Mouse (Mus musculus) olfactory bulb, adult 2 months (tissue): ENCODE measurements around the gene Fam161a.

Source experiments
- CTCF ChIP-seq: fragments of 200-500 bp; IDR thresholded peaks from 2 replicates; pipeline ENCODE4 v1.5.1; 2012; ENCODE audit warnings: low read depth, mild to moderate bottlenecking, low read length, moderate library complexity; ENCODE audit not compliant: insufficient read depth
- POLR2A ChIP-seq: fragments of 200-500 bp; IDR thresholded peaks from 2 replicates; pipeline ENCODE4 v1.6.1; 2012; ENCODE audit warnings: mild to moderate bottlenecking, low read depth, low read length, moderate library complexity; ENCODE audit not compliant: insufficient read depth

DNA sequence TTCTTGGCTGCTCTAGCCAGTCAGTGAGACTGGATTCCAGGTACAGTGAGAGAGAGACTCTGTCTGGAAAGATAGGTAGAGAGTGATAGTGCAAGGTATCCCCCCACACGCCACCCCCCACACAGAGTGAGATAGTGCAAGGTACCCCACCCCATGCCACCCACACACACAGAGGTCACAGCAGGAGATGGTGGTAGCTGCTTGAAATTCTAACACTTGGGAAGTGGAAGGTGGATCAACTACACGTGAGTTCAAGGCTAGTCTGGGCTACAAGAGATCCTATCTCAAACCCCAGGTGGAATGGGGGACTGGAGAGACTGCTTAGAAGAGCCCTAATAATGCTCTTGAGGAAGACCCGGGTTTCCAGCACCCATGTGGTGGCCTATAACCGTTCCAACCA lies 26.3 kb upstream of the Fam161a start:
- no peak for TF ChIP-seq CTCF
- TF ChIP-seq POLR2A: no peak
